Mouse (Mus musculus): ENCODE results near the gene Nfkbia.

DNA sequence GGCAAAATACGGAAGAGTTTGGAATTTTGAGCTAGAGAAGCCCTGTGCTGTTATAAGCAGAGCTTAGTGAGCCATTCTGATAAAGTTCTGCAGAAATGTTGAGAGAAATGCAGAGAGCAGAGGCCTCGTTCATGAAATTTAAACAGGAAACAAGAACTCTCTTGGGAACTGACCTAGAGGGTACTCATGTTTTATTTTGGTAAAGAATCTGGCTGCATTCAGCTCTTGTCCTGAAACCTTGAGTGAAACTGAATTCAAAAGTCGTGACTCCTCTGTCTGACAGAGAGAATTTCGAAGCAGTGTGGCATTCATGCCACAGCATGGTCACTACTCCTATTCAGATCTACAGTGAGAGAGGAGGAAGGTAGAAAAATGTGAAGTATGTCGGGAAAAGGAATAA is 39.6 kb downstream of the Nfkbia start:
- no peak for TF ChIP-seq POLR2A (IDR thresholded peaks at IDR 0.05; ENCODE audit: control insufficient read depth, extremely low read depth, insufficient read depth, low read length, poor library complexity)
- TF ChIP-seq CTCF (IDR thresholded peaks at IDR 0.05; ENCODE audit: borderline replicate concordance, control insufficient read depth, extremely low read depth, insufficient read depth, low read length, poor library complexity), result no peak

Data from thymus, adult 2 months (tissue).